Mouse (Mus musculus): Measurements from ENCODE around the gene Mepe. TPM values are rescaled to one million over a fixed set of nuclear protein-coding genes. Genes with fewer than 3 reads are reported as not detected.

Gene Mepe
- not detected in 2 replicates for polyA plus RNA-seq (2012; rRNA removed)

GRCm38 (mm10) chr5:104325029-104325428 is at the start of gene Mepe:
Mepe (plus strand) TSS chr5:104325329.
- DNase-seq (ENCODE audit: low spot score) = no peak

GRCm38 (mm10) chr5:104294201-104294600 is 30.9 kb upstream of the Mepe start:
- DNase-seq (ENCODE audit: low spot score) = no peak

- DNase-seq (ENCODE audit: low spot score) = no peak
Observed at GRCm38 (mm10) chr5:104298994-104299393, 26.1 kb upstream of the Mepe start, which contains the start of gene Ibsp. Ibsp (plus strand) TSS chr5:104299171.

- no peak for DNase-seq (ENCODE audit: low spot score)
Observed at GRCm38 (mm10) chr5:104314073-104314472, 11.1 kb upstream of the Mepe start.

GRCm38 (mm10) chr5:104326884-104327283 is 1.8 kb downstream of the Mepe start:
- no peak for DNase-seq (ENCODE audit: low spot score)

- no peak for DNase-seq (ENCODE audit: low spot score)
Observed at GRCm38 (mm10) chr5:104327389-104327788, 2.3 kb downstream of the Mepe start.

- DNase-seq (ENCODE audit: low spot score) = no peak
Observed at GRCm38 (mm10) chr5:104327876-104328275, 2.7 kb downstream of the Mepe start.

- DNase-seq (ENCODE audit: low spot score) = no peak
Observed at GRCm38 (mm10) chr5:104328317-104328850, 3.3 kb downstream of the Mepe start.

- no peak for DNase-seq (ENCODE audit: low spot score)
Observed at GRCm38 (mm10) chr5:104329381-104329780, 4.3 kb downstream of the Mepe start.

GRCm38 (mm10) chr5:104330088-104330487 is 5.0 kb downstream of the Mepe start:
- no peak for DNase-seq (ENCODE audit: low spot score)

GRCm38 (mm10) chr5:104332296-104332695 is 7.2 kb downstream of the Mepe start:
- no peak for DNase-seq (ENCODE audit: low spot score)

GRCm38 (mm10) chr5:104333231-104333640 is 8.1 kb downstream of the Mepe start:
- no peak for DNase-seq (ENCODE audit: low spot score)

- no peak for DNase-seq (ENCODE audit: low spot score)
Observed at GRCm38 (mm10) chr5:104333643-104334042, 8.5 kb downstream of the Mepe start.

- DNase-seq (ENCODE audit: low spot score) = no peak
Observed at GRCm38 (mm10) chr5:104334516-104334915, 9.4 kb downstream of the Mepe start.

GRCm38 (mm10) chr5:104335962-104336361 is 10.8 kb downstream of the Mepe start:
- no peak for DNase-seq (ENCODE audit: low spot score)

GRCm38 (mm10) chr5:104337491-104337890 is 12.4 kb downstream of the Mepe start:
- no peak for DNase-seq (ENCODE audit: low spot score)

GRCm38 (mm10) chr5:104339009-104339408 is 13.9 kb downstream of the Mepe start:
- no peak for DNase-seq (ENCODE audit: low spot score)

- DNase-seq (ENCODE audit: low spot score) = no peak
Observed at GRCm38 (mm10) chr5:104339706-104340512, 14.8 kb downstream of the Mepe start.

GRCm38 (mm10) chr5:104340513-104340829 is 15.3 kb downstream of the Mepe start:
- no peak for DNase-seq (ENCODE audit: low spot score)

GRCm38 (mm10) chr5:104342881-104343280 is 17.8 kb downstream of the Mepe start:
- no peak for DNase-seq (ENCODE audit: low spot score)

GRCm38 (mm10) chr5:104344526-104345240 is 19.6 kb downstream of the Mepe start:
- no peak for DNase-seq (ENCODE audit: low spot score)

- no peak for DNase-seq (ENCODE audit: low spot score)
Observed at GRCm38 (mm10) chr5:104345241-104345630, 20.1 kb downstream of the Mepe start.

- no peak for DNase-seq (ENCODE audit: low spot score)
Observed at GRCm38 (mm10) chr5:104351041-104351440, 25.9 kb downstream of the Mepe start.

Data from urinary bladder, adult 2 months (tissue).